Mouse (Mus musculus) 3134 (cell line): ENCODE data around the gene Cdhr2.

Source experiments
- DNase-seq: peaks from one replicate; pipeline ENCODE4 v3.0.0-alpha.2; 2011; ENCODE audit warnings: low spot score; ENCODE audit not compliant: insufficient read length; ENCODE audit errors: extremely low read depth

Gene Cdhr2

GRCm38 (mm10) chr13:54780592-54780991 lies 79.3 kb downstream of the Cdhr2 start:
- DNase-seq: no peak

GRCm38 (mm10) chr13:54781086-54781485 lies 79.8 kb downstream of the Cdhr2 start:
- DNase-seq: no peak

GRCm38 (mm10) chr13:54783235-54783634 lies 82.0 kb downstream of the Cdhr2 start:
- no peak for DNase-seq

- DNase-seq: no peak
These were observed 82.4 kb downstream of the Cdhr2 start, which contains the start of gene Eif4e1b for GRCm38 (mm10) chr13:54783698-54784097. TSS of gene Eif4e1b (plus strand) at chr13:54783998.
